Mouse (Mus musculus) kidney, adult 2 months (tissue): ENCODE data around the gene Fam89b.

Experiments used
- CTCF ChIP-seq: fragments of 200-500 bp; conservative IDR thresholded peaks from 2 replicates; pipeline ENCODE4 v1.5.1; 2011; ENCODE audit warnings: low read depth, mild to moderate bottlenecking, control low read depth, low read length, moderate library complexity, mixed read lengths; ENCODE audit not compliant: insufficient read depth, insufficient read length
- POLR2A ChIP-seq: fragments of 200-500 bp; IDR thresholded peaks from one replicate; pipeline ENCODE4 v1.6.1; 2011; ENCODE audit warnings: low read depth, low read length, control low read depth

GRCm38 (mm10) chr19:5739446-5739845 is 10.0 kb upstream of the Fam89b start:
- TF ChIP-seq POLR2A (no peak), CTCF (no peak)
